Mouse (Mus musculus) CH12.LX (cell line): Measurements from ENCODE around the gene Irf6. TPM values are rescaled to one million over a fixed set of nuclear protein-coding genes. Genes with fewer than 3 reads are reported as not detected.

ENCODE experiments used
- DNase-seq: peaks from one replicate; pipeline ENCODE4 v3.0.0-alpha.2; 2013; ENCODE audit errors: extremely low read depth
- H3K27ac ChIP-seq: 2 replicates; pipeline ENCODE4 v1.5.1; 2012; ENCODE audit warnings: low read depth, mild to moderate bottlenecking, control low read depth, moderate library complexity; ENCODE audit not compliant: insufficient read depth
- H3K27me3 ChIP-seq: replicated peaks from 2 replicates; pipeline ENCODE3; 2012; ENCODE audit warnings: inconsistent platforms
- H3K36me3 ChIP-seq, 2 experiments: replicated peaks in 1 of 2; 2 replicates each; pipeline versions ENCODE3 to v1.6.1; 2012; ENCODE audit warnings: inconsistent platforms in 1 of 2, low read length in 1 of 2, mild to moderate bottlenecking in 1 of 2, mixed read lengths in 1 of 2, moderate library complexity in 1 of 2; ENCODE audit not compliant: control insufficient read depth in 1 of 2, insufficient read depth in 1 of 2
- H3K4me1 ChIP-seq, 2 experiments: 2 replicates each; pipeline ENCODE4 v1.6.1; 2012; ENCODE audit warnings: inconsistent platforms in 1 of 2, moderate library complexity in 1 of 2; ENCODE audit not compliant: insufficient read depth in 2 of 2, control insufficient read depth in 1 of 2
- H3K4me2 ChIP-seq: 2 replicates; pipeline ENCODE4 v1.6.1; 2012; ENCODE audit warnings: low read depth, mild to moderate bottlenecking, control low read depth; ENCODE audit not compliant: poor library complexity, insufficient read depth, severe bottlenecking
- H3K4me3 ChIP-seq, 3 experiments: fragments of 150-350 bp in 1 of 3; sonication (generic) in 1 of 3; replicated peaks in 1 of 3; 2 replicates each; pipeline versions ENCODE3 to v1.5.1; 2011 to 2012; ENCODE audit warnings: low read depth in 2 of 3, low read length in 2 of 3, mild to moderate bottlenecking in 2 of 3, moderate library complexity in 2 of 3, control low read depth in 1 of 3, improper control_type of control experiment in 1 of 3, inconsistent platforms in 1 of 3, mixed read lengths in 1 of 3; ENCODE audit not compliant: poor library complexity in 1 of 3
- H3K79me2 ChIP-seq: replicated peaks from 2 replicates; pipeline ENCODE4 v1.6.1; 2012; ENCODE audit warnings: mild to moderate bottlenecking, moderate library complexity; ENCODE audit not compliant: control insufficient read depth, poor library complexity, insufficient read depth, severe bottlenecking; ENCODE audit errors: extremely low read depth
- H3K9ac ChIP-seq: 2 replicates; pipeline ENCODE4 v1.6.1; 2012; ENCODE audit warnings: low read depth, mild to moderate bottlenecking, control low read depth, moderate library complexity; ENCODE audit not compliant: insufficient read depth
- H3K9me3 ChIP-seq: replicated peaks from 2 replicates; pipeline ENCODE3; 2012; ENCODE audit warnings: low read length, inconsistent platforms, mixed read lengths
- BHLHE40 ChIP-seq: IDR thresholded peaks from 2 replicates; pipeline ENCODE4 v1.6.1; 2011; ENCODE audit warnings: mild to moderate bottlenecking, low read depth, low read length, improper control_type of control experiment
- CTCF ChIP-seq, 2 experiments: IDR thresholded peaks in 1 of 2; conservative IDR thresholded peaks in 1 of 2; 2 replicates each; pipeline ENCODE4 v1.5.1; 2011 to 2012; ENCODE audit warnings: low read depth in 2 of 2, low read length in 2 of 2, improper control_type of control experiment in 1 of 2, inconsistent platforms in 1 of 2, mild to moderate bottlenecking in 1 of 2, moderate library complexity in 1 of 2
- EP300 ChIP-seq: IDR thresholded peaks from 2 replicates; pipeline ENCODE4 v1.6.1; 2011; ENCODE audit warnings: low read length, improper control_type of control experiment
- ETS1 ChIP-seq: conservative IDR thresholded peaks from 2 replicates; pipeline ENCODE4 v1.6.1; 2012; ENCODE audit warnings: low read depth, mild to moderate bottlenecking, inconsistent platforms, low read length, improper control_type of control experiment, moderate library complexity
- IRF4 ChIP-seq: IDR thresholded peaks from 2 replicates; pipeline ENCODE4 v1.6.1; 2014; ENCODE audit warnings: low read depth, mild to moderate bottlenecking, inconsistent platforms, low read length, improper control_type of control experiment
- JUND ChIP-seq: conservative IDR thresholded peaks from 2 replicates; pipeline ENCODE4 v1.6.1; 2011; ENCODE audit warnings: low read depth, low read length, improper control_type of control experiment
- KAT2A ChIP-seq: IDR thresholded peaks from 2 replicates; pipeline ENCODE4 v1.6.1; 2012; ENCODE audit warnings: low read length, improper control_type of control experiment, inconsistent platforms; ENCODE audit not compliant: insufficient replicate concordance
- MAFK ChIP-seq: IDR thresholded peaks from 2 replicates; pipeline ENCODE4 v1.6.1; 2011; ENCODE audit warnings: low read length, improper control_type of control experiment; ENCODE audit not compliant: insufficient replicate concordance
- MAX ChIP-seq: IDR thresholded peaks from 2 replicates; pipeline ENCODE4 v1.6.1; 2011; ENCODE audit warnings: low read length, improper control_type of control experiment
- MYC ChIP-seq: IDR thresholded peaks from 2 replicates; pipeline ENCODE4 v1.6.1; 2011; ENCODE audit warnings: low read depth, mild to moderate bottlenecking, improper control_type of control experiment, low read length
- NELFE ChIP-seq: IDR thresholded peaks from 2 replicates; pipeline ENCODE4 v1.6.1; 2011; ENCODE audit warnings: low read depth, low read length, improper control_type of control experiment
- PAX5 ChIP-seq: IDR thresholded peaks from 2 replicates; pipeline ENCODE4 v1.6.1; 2012; ENCODE audit warnings: low read length, inconsistent platforms, mixed read lengths
- POLR2A ChIP-seq: IDR thresholded peaks from 2 replicates; pipeline ENCODE4 v1.6.1; 2011; ENCODE audit warnings: low read depth, mild to moderate bottlenecking, improper control_type of control experiment, low read length
- RAD21 ChIP-seq: IDR thresholded peaks from 2 replicates; pipeline ENCODE4 v1.6.1; 2011; ENCODE audit warnings: low read depth, mild to moderate bottlenecking, low read length, improper control_type of control experiment, moderate library complexity
- RCOR1 ChIP-seq: conservative IDR thresholded peaks from 2 replicates; pipeline ENCODE4 v1.6.1; 2012; ENCODE audit warnings: low read depth, mild to moderate bottlenecking, inconsistent platforms, low read length, improper control_type of control experiment
- SMC3 ChIP-seq: IDR thresholded peaks from 2 replicates; pipeline ENCODE4 v1.6.1; 2011; ENCODE audit warnings: low read depth, low read length, improper control_type of control experiment
- TBP ChIP-seq: conservative IDR thresholded peaks from 2 replicates; pipeline ENCODE4 v1.6.1; 2011; ENCODE audit warnings: low read depth, low read length, improper control_type of control experiment
- UBTF ChIP-seq: IDR thresholded peaks from 2 replicates; pipeline ENCODE4 v1.6.1; 2012; ENCODE audit warnings: low read depth, mild to moderate bottlenecking, inconsistent platforms, low read length, improper control_type of control experiment, moderate library complexity
- USF1 ChIP-seq: IDR thresholded peaks from 2 replicates; pipeline ENCODE4 v1.6.1; 2014; ENCODE audit warnings: low read depth, mild to moderate bottlenecking, inconsistent platforms, low read length, improper control_type of control experiment
- USF2 ChIP-seq: conservative IDR thresholded peaks from 2 replicates; pipeline ENCODE4 v1.6.1; 2011; ENCODE audit warnings: low read depth, low read length, improper control_type of control experiment
- ZMIZ1 ChIP-seq: IDR thresholded peaks from 2 replicates; pipeline ENCODE4 v1.6.1; 2012; ENCODE audit warnings: low read depth, mild to moderate bottlenecking, inconsistent platforms, low read length, improper control_type of control experiment
- dilution Hi-C: fragments of 300-500 bp; cut with MboI; formaldehyde crosslinking; loops from 2 replicates; pipeline ENCODE4 v1.14.3; 2020; ENCODE audit warnings: low sequenced_read_pairs; ENCODE audit not compliant: extremely low pct_unique_long_range_greater_than_20kb, extremely low pct_ligation_motif_present
- in situ Hi-C: fragments of 300-500 bp; cut with MboI; formaldehyde crosslinking; loops from 3 replicates; pipeline ENCODE4 v1.14.3; 2019; ENCODE audit warnings: low sequenced_read_pairs, low pct_ligation_motif_present, low pct_unique_long_range_greater_than_20kb, mixed read lengths
- polyA plus RNA-seq: library from polyadenylated mRNA; unstranded; fragments of >175 nt; gene quantifications from 2 replicates; pipeline ENCODE4 v1.2.1, GENCODE M21; 2012; ENCODE audit warnings: low read depth; ENCODE audit not compliant: insufficient read length
- total RNA-seq, 2 experiments: library from RNA; depleted of rRNA; stranded (reverse); fragments of 300-350 nt in 1 of 2; fragments of >200 nt in 1 of 2; gene quantifications; 2 replicates each; pipeline ENCODE4 v1.2.3; 2012 to 2014

The Irf6 gene
- total and polyA plus RNA-seq, 3 experiments, result 0.31 to 13.0 (median 0.43) TPM

DNA sequence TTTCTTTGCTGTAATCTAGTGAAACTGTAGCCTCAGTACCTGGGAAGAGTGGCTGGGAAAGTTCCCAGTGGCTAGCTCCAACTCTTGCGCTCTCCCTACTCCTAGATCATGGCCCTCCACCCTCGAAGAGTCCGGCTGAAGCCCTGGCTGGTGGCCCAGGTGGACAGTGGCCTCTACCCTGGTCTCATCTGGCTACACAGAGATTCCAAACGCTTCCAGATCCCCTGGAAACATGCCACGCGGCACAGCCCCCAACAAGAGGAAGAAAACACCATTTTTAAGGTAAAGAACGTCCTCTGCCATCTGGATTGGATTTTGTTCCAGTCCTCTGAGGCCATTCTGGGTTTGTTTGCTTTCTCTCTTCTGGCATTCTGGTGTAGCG, 4.2 kb downstream of the Irf6 start:
- H3K27me3 ChIP-seq, result peaks cover 2% of the 10 kb centered on the region
- H3K36me3 ChIP-seq, result no peaks in the 10 kb centered on the region
- no peaks in the 10 kb centered on the region for H3K79me2 ChIP-seq
- DNase-seq, result no peak
- in situ Hi-C loops (no loop called here), dilution Hi-C loops (no loop called here)
- H3K4me2 ChIP-seq, result no peak overlapping the region
- no peaks in the 10 kb centered on the region for H3K9me3 ChIP-seq
- peaks cover 21 to 33% of the 10 kb centered on the region in 2 experiments; a peak in 3 of 4 replicates for H3K4me1 ChIP-seq
- H3K4me3 ChIP-seq, result no peak overlapping the region
- no peak for TF ChIP-seq RCOR1
- no peak for TF ChIP-seq BHLHE40
- TF ChIP-seq USF2, result no peak
- TF ChIP-seq MAFK, result no peak
- TF ChIP-seq ZMIZ1, result no peak
- no peak for TF ChIP-seq RAD21
- no peak for TF ChIP-seq NELFE
- TF ChIP-seq IRF4, result no peak
- no peak overlapping the region for H3K9ac ChIP-seq
- no peak overlapping the region for H3K27ac ChIP-seq

DNA sequence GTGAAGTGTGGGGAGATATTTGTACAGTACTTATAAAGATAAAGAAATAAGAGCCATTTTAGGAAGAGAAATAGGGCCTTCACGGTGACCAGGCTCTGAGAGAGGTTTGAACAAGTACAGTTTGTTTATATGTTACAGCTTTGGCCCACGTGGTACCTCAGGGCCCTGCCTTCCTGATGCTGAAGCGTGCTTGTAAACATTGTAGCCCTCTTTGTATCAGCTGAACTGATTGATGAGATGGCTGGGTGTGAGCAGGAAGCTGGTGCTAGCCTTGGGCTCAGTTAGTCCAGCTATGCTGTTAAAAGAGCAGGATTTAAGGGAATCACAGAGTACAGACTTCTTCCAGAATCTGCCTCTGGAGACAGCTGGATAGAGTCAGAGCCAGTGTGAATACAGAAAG, 6.3 kb downstream of the Irf6 start:
- dilution Hi-C loops (no loop called here), in situ Hi-C loops (no loop called here)
- Histone ChIP-seq H3K9me3 (no peaks in the 10 kb centered on the region), H3K36me3 (no peaks in the 10 kb centered on the region), H3K4me1 (peaks cover 17 to 33% of the 10 kb centered on the region in 2 experiments), H3K4me2 (no peak overlapping the region), H3K79me2 (no peaks in the 10 kb centered on the region), H3K4me3 (no peak overlapping the region), H3K27me3 (peaks cover 2% of the 10 kb centered on the region), H3K27ac (no peak overlapping the region), H3K9ac (no peak overlapping the region)
- no peak for TF ChIP-seq ZMIZ1
- no peak for TF ChIP-seq JUND
- no peak for TF ChIP-seq PAX5
- TF ChIP-seq USF1, result no peak
- TF ChIP-seq CTCF (conservative IDR thresholded peaks at IDR 0.05 in 1 of 2, IDR thresholded peaks at IDR 0.05 in 1 of 2; ENCODE audit: low read depth in 2 of 2, low read length in 2 of 2), result no peak
- no peak for TF ChIP-seq MYC
- no peak for TF ChIP-seq RAD21
- TF ChIP-seq ETS1, result no peak
- no peak for TF ChIP-seq SMC3
- TF ChIP-seq POLR2A, result no peak
- TF ChIP-seq RCOR1, result no peak
- TF ChIP-seq TBP, result no peak
- no peak for TF ChIP-seq EP300
- TF ChIP-seq MAFK, result no peak
- TF ChIP-seq KAT2A, result no peak
- no peak for TF ChIP-seq UBTF
- no peak for TF ChIP-seq MAX
- TF ChIP-seq NELFE, result no peak
- no peak for DNase-seq
